Mouse (Mus musculus) leukemia stem cell, adult 10-12 weeks (primary cell): ENCODE results near the gene Pemt. TPM values are rescaled to one million over a fixed set of nuclear protein-coding genes. Genes with fewer than 3 reads are reported as not detected.

Experiments
- polyA plus RNA-seq: library from polyadenylated mRNA; stranded (reverse); fragments of >175 nt; gene quantifications from 2 replicates; pipeline ENCODE4 v1.2.3, GENCODE M21; 2012; ENCODE audit warnings: low replicate concordance

Pemt gene
- 1.6 and 10.4 TPM in 2 replicates for polyA plus RNA-seq

DNA sequence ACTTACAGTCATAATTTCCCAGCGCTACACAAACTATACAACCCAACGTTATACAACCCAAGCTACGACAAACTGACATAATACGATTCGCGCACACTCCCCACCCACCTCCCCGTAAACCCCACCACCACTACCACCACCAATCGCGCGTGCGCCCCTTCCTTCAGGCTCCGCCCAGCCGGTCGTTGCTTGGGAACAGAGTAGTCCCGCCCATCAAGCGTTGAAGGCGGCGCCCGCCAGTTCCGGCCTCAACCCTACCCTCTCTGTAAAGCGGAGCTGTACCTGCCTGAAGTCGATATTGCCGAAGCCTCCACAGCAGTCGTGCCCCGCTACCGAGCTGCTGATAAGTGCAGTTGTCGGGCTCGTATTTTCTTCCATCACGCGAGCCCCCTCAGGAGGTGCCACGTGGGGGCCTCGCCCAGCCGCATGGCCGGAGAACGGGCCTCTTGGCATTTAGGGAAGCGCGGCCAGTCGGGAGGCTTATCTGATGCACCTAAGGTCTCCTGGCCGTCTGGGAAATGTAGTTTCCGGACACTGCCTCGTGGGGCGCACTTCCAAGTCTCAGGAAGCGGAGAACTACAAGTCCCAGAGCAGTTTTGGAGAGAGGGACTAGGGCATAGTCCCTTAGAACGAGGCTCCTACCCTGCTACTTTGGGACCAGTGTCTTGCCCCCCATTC is at the start of gene Pemt:
Gene Pemt, minus strand, starts transcription at position 432 of the 678 bp plus-strand sequence.

GRCm38 (mm10) chr11:59964818-59965217 is 81.5 kb downstream of the Pemt start, which contains the start of gene Rasd1:
Gene Rasd1 (minus strand): TSS chr11:59964944.

DNA sequence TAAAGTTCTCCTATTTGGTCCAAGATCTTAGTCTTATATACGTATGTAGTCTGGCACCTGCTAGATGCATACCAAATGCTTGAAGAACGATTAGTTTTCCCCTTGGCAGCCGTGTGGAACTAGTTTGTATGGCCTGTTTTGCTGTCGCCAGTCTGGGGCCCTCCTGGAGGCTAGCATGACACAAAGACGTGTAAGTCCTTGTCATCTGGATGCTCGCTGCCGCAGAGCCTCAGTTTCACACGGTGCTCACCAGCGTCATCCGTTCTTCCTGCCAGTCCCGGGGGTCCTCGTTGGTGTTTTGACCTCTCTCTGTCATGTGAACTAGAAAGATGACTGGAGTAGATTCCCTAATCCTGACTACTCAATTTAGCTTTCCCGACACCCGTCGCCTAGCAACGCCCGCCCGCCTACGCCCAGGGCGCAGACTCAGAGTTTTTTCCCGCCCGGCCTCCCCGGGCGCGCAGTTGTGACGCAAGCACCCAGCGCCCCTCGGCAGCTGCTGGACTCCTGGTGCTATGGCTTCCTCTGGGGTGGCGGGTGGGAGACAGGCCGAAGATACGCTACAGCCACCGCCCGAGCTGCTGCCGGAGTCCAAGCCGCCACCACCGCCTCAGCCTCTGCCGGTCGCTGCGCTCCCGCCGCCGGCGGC is 98.4 kb downstream of the Pemt start, which contains the start of gene Med9:
Gene Med9, plus strand, starts transcription at position 455 of the 649 bp plus-strand sequence.

Other genes with a start within 250 kb of the Pemt start
- 16.6 and 27.5 TPM in 2 replicates for gene Flcn, start 236.5 kb downstream of the Pemt start, polyA plus RNA-seq
- gene Nt5m, start 207.0 kb downstream of the Pemt start, polyA plus RNA-seq: 10.0 and 15.8 TPM in 2 replicates
- 13.6 and 72.7 TPM in 2 replicates for gene Cops3, start 206.7 kb downstream of the Pemt start, polyA plus RNA-seq
- 41.8 and 59.8 TPM in 2 replicates for gene Med9, start 98.3 kb downstream of the Pemt start, polyA plus RNA-seq
- gene Rasd1, start 81.5 kb downstream of the Pemt start, polyA plus RNA-seq: 0.10 TPM in 1 of 2 replicates, not detected in the other
- gene Rai1, start 58.5 kb upstream of the Pemt start, polyA plus RNA-seq: 80.2 and 91.2 TPM in 2 replicates
- gene Srebf1, start 176.1 kb upstream of the Pemt start, polyA plus RNA-seq: 268 and 279 TPM in 2 replicates